Mouse (Mus musculus): ENCODE results near the gene Edn2.
A peak's percentile ranks its signal among the peaks of the same experiment; 100 is the strongest.

Edn2 gene

DNA sequence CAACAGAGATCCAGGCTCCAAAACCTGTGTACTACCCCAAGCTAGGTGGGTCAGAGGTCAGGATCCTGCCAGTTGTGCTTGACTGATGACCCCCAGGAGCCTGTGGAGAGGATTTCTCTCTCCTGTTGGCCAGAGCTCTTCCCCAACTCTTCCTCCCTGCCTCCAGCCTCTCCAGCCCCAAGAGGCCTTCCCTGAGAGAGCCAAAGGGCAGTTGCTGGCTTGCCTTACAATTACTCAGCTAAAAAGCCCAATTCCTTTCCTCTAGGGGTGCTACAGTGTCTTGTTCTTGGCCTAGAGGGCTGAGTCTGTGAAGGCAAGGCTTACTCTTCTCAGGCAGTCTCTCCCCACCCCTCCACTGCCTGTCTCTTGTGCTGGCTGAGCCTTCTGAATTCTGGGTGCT lies 34.0 kb downstream of the Edn2 start:
- H3K4me3 ChIP-seq (replicated peaks; ENCODE audit: low read length): no peak overlapping the region
- H3K27me3 ChIP-seq (ENCODE audit: insufficient read depth, low read length): peaks cover 5% of the 10 kb centered on the region; the same call in 1 of the 2 replicates
- TF ChIP-seq NANOG (IDR thresholded peaks at IDR 0.05; ENCODE audit: borderline replicate concordance, low read length): no peak
- TF ChIP-seq CTCF (conservative IDR thresholded peaks at IDR 0.05; ENCODE audit: low read length): no peak
- no peak for TF ChIP-seq POU5F1 (IDR thresholded peaks at IDR 0.05; ENCODE audit: borderline replicate concordance, low read length)
- H3K4me1 ChIP-seq (replicated peaks; ENCODE audit: low read depth, low read length): peaks cover 21% of the 10 kb centered on the region
- peaks cover 19% of the 10 kb centered on the region for H3K9me3 ChIP-seq (ENCODE audit: low read length)
- no peaks in the 10 kb centered on the region for H3K36me3 ChIP-seq (ENCODE audit: insufficient read depth, low read length)

DNA sequence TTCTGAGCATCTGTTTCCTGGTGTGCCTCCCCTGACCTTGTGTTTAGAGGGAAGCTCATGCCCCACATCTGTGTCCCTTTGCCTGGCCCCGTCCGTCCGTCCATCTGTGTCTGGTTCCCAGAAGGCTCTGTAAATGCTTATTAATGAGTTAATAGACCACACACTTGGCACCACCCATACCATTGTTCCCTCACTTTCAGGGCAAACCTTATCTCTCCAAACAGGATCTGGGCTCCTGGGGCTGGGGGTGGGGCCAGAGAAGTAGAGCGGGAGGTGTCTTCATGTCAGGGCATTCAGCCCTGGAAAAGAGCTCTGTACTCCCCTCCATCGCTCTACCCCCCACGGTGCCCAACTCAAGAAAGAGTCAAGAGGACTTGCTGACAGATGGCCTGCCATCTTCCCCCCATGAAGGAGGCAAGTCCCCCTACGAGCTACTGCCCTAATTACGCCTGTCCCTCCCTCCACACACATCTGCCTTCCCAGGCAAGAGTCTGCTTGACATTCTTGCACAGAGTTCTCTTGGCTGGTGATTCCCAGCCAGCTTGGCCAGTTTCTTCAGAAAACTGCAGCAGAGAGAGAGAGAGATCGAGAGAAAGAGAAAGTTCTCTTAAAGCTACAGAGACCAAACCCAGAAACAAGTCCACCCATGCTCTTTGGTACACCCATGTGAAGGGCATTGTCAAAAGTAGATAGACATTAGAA lies 38.3 kb downstream of the Edn2 start:
- Histone ChIP-seq H3K4me1 (replicated peaks; ENCODE audit: low read depth, low read length) (peaks cover 22% of the 10 kb centered on the region), H3K27me3 (ENCODE audit: insufficient read depth, low read length) (peaks cover 20% of the 10 kb centered on the region), H3K36me3 (ENCODE audit: insufficient read depth, low read length) (no peaks in the 10 kb centered on the region), H3K4me3 (replicated peaks; ENCODE audit: low read length) (no peak overlapping the region), H3K9me3 (ENCODE audit: low read length) (no peaks in the 10 kb centered on the region)
- no peak for TF ChIP-seq POU5F1 (IDR thresholded peaks at IDR 0.05; ENCODE audit: borderline replicate concordance, low read length)
- TF ChIP-seq CTCF (conservative IDR thresholded peaks at IDR 0.05; ENCODE audit: low read length): no peak
- TF ChIP-seq NANOG (IDR thresholded peaks at IDR 0.05; ENCODE audit: borderline replicate concordance, low read length): no peak

DNA sequence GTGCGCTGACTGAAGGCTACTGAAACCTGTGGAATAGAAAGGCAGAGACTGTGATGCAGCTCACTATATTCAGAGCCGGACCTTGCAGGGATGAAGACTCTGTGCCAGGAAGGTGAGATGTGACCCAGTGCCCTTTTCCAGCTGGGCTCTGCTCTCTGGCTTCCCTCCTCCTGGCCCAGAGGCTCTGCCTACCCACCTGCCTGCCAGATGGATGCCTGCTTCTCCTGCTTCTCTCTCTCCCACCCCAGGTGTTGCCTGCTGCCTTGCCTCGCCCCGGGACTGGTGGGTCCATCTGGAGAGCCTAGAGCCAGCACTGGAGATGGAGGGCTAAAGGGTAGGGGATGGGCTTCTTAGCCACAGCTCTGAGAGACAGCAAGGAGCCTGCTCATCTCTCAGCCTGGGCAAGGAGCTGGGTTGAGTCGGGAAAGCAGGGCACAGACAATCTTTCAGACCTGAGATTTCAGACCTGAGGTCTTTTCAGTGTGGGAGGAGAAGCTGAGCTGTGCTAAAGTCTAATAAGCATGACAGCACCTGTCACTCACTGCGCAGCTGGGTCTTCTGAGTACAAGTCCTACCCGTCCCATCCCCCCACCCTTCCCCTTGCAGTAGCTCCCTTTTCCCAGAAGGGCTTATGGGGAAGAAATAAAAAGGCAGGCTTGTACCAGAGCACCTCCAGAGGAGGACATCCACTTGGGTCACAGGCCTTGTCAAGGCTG lies 39.7 kb downstream of the Edn2 start:
- Histone ChIP-seq H3K4me3 (replicated peaks; ENCODE audit: low read length) (no peak overlapping the region), H3K27me3 (ENCODE audit: insufficient read depth, low read length) (peaks cover 17% of the 10 kb centered on the region)
- TF ChIP-seq POU5F1 (IDR thresholded peaks at IDR 0.05; ENCODE audit: borderline replicate concordance, low read length) (no peak), CTCF (conservative IDR thresholded peaks at IDR 0.05; ENCODE audit: low read length) (no peak), NANOG (IDR thresholded peaks at IDR 0.05; ENCODE audit: borderline replicate concordance, low read length) (no peak)

DNA sequence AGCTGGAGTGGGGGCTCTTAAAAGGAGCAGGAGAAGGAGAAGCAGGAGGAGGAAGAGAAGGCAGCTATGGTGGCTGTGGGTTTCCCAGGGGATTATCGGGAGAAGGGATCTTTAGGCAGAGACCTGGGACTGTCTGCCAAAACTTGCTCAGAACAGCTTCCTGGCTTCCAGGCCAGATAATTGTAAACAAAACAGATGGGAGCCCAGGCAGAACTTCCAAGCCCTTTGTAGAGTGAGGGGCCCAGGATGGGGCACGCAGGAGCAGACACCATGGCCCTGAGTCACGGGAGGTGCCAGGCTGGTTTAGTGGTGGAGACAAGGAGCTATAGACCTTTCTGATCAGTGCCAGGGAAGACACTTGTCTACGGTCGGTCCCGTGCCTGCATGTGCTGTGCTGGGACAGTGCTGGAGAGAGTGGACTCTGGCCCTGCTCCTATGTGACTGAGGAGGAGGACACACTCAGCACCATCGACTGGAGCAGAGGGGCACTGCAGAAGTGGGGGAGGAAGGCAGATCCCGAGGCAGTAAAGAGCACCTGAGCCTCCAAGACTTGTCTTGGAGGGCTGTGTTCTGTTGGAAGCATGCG lies 43.4 kb downstream of the Edn2 start:
- H3K4me1 ChIP-seq (replicated peaks; ENCODE audit: low read depth, low read length): peaks cover 6% of the 10 kb centered on the region
- peaks cover 17% of the 10 kb centered on the region for H3K27me3 ChIP-seq (ENCODE audit: insufficient read depth, low read length)
- no peak overlapping the region for H3K4me3 ChIP-seq (replicated peaks; ENCODE audit: low read length)
- TF ChIP-seq NANOG (IDR thresholded peaks at IDR 0.05; ENCODE audit: borderline replicate concordance, low read length) (no peak), CTCF (conservative IDR thresholded peaks at IDR 0.05; ENCODE audit: low read length) (no peak), POU5F1 (IDR thresholded peaks at IDR 0.05; ENCODE audit: borderline replicate concordance, low read length) (no peak)
- H3K36me3 ChIP-seq (ENCODE audit: insufficient read depth, low read length): no peaks in the 10 kb centered on the region
- H3K9me3 ChIP-seq (ENCODE audit: low read length): no peaks in the 10 kb centered on the region

More for the DNA sequence above, 39.7 kb downstream of the Edn2 start:
- Histone ChIP-seq H3K9me3 (ENCODE audit: low read length) (no peaks in the 10 kb centered on the region), H3K36me3 (ENCODE audit: insufficient read depth, low read length) (no peaks in the 10 kb centered on the region), H3K4me1 (replicated peaks; ENCODE audit: low read depth, low read length) (peaks cover 22% of the 10 kb centered on the region)

DNA sequence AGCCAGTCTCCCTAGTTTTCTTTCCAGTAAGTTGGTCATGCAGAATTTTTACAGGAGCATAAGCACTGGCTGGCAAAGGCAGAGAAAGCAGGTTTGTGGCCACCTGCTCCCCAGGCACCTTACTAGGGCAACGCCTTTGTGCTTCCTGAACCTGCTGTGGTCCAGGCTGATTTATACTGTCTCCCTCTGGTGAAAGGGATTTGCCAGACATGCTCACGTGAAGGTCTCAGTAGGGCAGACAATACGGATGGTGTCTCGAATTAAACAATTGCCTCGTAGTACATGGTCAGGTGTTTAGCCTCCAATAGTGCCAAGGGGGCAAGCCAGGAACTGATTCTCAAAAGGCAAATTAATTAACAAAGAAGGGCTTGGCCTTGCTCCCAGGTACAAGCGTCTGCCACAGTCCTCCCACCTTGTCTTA lies 45.5 kb downstream of the Edn2 start:
- H3K4me3 ChIP-seq (replicated peaks; ENCODE audit: low read length): no peak overlapping the region
- peaks cover 11% of the 10 kb centered on the region for H3K27me3 ChIP-seq (ENCODE audit: insufficient read depth, low read length)
- TF ChIP-seq CTCF (conservative IDR thresholded peaks at IDR 0.05; ENCODE audit: low read length): no peak
- H3K9me3 ChIP-seq (ENCODE audit: low read length): no peaks in the 10 kb centered on the region
- H3K36me3 ChIP-seq (ENCODE audit: insufficient read depth, low read length): no peaks in the 10 kb centered on the region
- H3K4me1 ChIP-seq (replicated peaks; ENCODE audit: low read depth, low read length): peaks cover 1% of the 10 kb centered on the region

DNA sequence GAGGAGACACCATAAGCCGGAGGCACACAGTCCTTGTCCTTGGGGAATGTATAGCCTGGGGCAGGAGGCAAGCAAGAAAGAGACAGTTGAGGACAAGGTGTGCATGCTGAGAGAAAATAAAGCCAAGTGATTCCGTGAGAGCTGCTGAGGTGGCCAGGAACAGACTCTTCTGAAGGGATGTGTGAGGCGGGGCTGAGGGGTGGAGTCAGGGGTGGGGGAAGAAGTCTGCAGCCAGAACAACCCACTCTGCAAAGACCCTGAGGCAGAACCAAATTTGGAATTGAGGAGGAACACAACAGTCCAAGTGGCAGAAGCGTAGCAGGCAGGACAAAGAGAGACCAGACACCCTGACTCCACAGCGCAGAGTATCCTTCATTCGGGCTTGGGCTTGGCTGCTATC lies 51.1 kb downstream of the Edn2 start:
- Histone ChIP-seq H3K27me3 (ENCODE audit: insufficient read depth, low read length) (0 out of 2 replicates have a peak, but pooled peaks cover 4% of the 10 kb centered on the region), H3K4me3 (replicated peaks; ENCODE audit: low read length) (peak overlapping the region; percentile 8; the same call in 1 of the 2 replicates), H3K9me3 (ENCODE audit: low read length) (no peaks in the 10 kb centered on the region), H3K4me1 (replicated peaks; ENCODE audit: low read depth, low read length) (peaks cover 50% of the 10 kb centered on the region), H3K36me3 (ENCODE audit: insufficient read depth, low read length) (no peaks in the 10 kb centered on the region)
- TF ChIP-seq POU5F1 (IDR thresholded peaks at IDR 0.05; ENCODE audit: borderline replicate concordance, low read length) (no peak), CTCF (conservative IDR thresholded peaks at IDR 0.05; ENCODE audit: low read length) (no peak), NANOG (IDR thresholded peaks at IDR 0.05; ENCODE audit: borderline replicate concordance, low read length) (no peak)

DNA sequence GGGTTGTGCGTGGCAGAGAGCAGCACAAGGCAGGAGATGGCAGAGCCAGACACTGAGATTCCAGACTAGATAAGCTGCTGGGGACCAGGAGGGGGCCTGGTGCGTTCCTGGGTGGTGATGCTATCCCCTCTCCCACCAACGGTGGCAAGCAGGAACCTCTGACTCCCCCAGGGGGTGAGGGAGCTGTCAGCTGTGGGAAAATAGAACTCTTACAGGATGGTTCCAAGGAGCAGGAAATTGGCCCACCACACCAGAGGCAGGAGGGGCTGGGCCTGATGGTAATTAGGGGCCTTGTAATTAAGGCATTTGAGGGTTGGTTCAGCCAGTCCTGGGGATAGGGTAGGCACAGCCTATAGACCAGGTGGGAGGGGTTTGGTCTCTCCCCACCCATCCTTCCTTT lies 51.8 kb downstream of the Edn2 start:
- no peaks in the 10 kb centered on the region for H3K9me3 ChIP-seq (ENCODE audit: low read length)
- H3K36me3 ChIP-seq (ENCODE audit: insufficient read depth, low read length): no peaks in the 10 kb centered on the region
- H3K4me3 ChIP-seq (replicated peaks; ENCODE audit: low read length): 0 out of 2 replicates have a peak overlapping the region, but pooled peaks have one; percentile 8
- H3K4me1 ChIP-seq (replicated peaks; ENCODE audit: low read depth, low read length): peaks cover 56% of the 10 kb centered on the region
- no peak for TF ChIP-seq NANOG (IDR thresholded peaks at IDR 0.05; ENCODE audit: borderline replicate concordance, low read length)
- TF ChIP-seq CTCF (conservative IDR thresholded peaks at IDR 0.05; ENCODE audit: low read length): no peak
- TF ChIP-seq POU5F1 (IDR thresholded peaks at IDR 0.05; ENCODE audit: borderline replicate concordance, low read length): no peak
- H3K27me3 ChIP-seq (ENCODE audit: insufficient read depth, low read length): 0 out of 2 replicates have a peak, but pooled peaks cover 4% of the 10 kb centered on the region

DNA sequence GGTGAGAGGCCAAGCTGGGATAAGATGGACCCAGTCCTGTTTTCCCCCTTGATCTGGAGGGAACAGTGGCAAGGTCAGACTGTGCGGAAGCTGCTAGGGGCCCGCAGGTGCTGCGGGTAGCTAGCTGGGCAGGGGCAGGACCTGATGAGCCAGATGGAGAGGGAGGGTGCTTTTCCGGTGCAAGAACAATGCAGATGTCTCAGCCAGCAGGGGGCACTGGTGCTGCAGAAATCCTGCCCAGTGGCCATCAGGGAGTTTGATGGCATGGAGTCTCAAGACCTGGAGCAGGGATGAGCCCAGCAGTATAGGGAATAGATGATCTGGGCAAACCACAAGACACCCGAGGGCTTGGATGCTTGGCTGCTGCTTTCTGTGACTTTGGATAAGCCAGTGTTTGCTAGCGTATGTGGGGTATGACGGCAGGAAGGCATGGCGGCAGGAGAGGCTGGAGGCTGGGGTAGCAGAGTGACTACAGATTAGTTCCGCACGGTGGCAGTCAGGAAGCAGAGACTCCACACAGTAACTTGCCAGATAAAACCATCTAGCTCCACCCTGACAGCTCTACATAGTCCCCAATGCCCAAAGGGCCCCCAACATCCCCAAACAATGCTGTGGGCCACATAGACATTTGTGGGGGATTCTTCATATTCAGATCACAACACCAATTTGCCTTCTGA lies 55.0 kb downstream of the Edn2 start:
- Histone ChIP-seq H3K4me1 (replicated peaks; ENCODE audit: low read depth, low read length) (peaks cover 68% of the 10 kb centered on the region), H3K4me3 (replicated peaks; ENCODE audit: low read length) (peak overlapping the region; percentile 32), H3K36me3 (ENCODE audit: insufficient read depth, low read length) (no peaks in the 10 kb centered on the region), H3K9me3 (ENCODE audit: low read length) (no peaks in the 10 kb centered on the region), H3K27me3 (ENCODE audit: insufficient read depth, low read length) (peaks cover 7% of the 10 kb centered on the region; the same call in 1 of the 2 replicates)
- TF ChIP-seq POU5F1 (IDR thresholded peaks at IDR 0.05; ENCODE audit: borderline replicate concordance, low read length) (no peak), CTCF (conservative IDR thresholded peaks at IDR 0.05; ENCODE audit: low read length) (peak; percentile 51), NANOG (IDR thresholded peaks at IDR 0.05; ENCODE audit: borderline replicate concordance, low read length) (no peak)

All from E14TG2a.4 (cell line).